Mouse (Mus musculus): ENCODE measurements around the gene Coro1b.

- TF ChIP-seq EP300 (IDR thresholded peaks at IDR 0.05; ENCODE audit: low read depth) (no peak), CTCF (IDR thresholded peaks at IDR 0.05; ENCODE audit: low read depth) (no peak)
Observed at GRCm38 (mm10) chr19:4201291-4201909, 53.0 kb downstream of the Coro1b start, which contains the start of gene Rad9a.

Data from liver, postnatal 0 days (tissue).